Mouse (Mus musculus) megakaryocyte, embryonic 14.5 days (primary cell): Measurements from ENCODE around the gene Ube2g1.

Experiments used
- FLI1 ChIP-seq: IDR thresholded peaks from 2 replicates; pipeline ENCODE4 v1.6.1; 2012; ENCODE audit warnings: low read length, inconsistent platforms, mixed read lengths
- GATA1 ChIP-seq: IDR thresholded peaks from 3 replicates; pipeline ENCODE4 v1.6.1; 2012; ENCODE audit warnings: mixed read lengths, low read length, inconsistent platforms, borderline replicate concordance

DNA sequence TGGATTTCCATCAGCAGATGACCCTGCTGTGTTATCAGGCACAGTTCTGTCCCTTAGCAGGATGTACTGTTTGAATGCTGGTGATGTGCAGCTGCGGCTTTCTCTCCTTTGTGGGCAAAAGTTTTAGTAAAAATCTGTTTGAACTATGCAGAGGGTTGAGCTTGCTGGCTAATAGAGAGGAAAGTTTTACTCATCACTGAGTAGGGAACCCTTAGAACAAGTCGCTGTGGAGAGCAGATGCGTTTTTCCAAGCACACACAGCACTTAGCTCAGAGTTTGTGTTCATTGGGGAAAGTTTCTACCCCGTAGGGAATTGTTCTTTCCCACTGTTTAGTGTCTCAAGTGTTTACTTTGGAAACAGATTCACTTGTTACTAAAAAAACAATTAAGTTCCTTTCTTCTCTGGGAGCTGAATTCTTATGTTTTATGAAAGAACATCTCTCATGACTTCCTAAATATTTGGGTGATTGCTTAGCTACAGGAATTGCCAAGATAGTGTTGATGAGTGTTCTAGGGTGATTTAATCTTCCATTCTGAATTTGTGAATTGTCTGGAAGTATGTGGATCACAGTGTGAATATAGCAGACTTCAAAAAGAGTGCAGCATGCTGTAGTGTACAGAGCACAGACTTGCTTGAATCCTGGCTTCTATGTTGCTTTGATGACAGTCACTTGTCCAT lies 127.9 kb downstream of the Ube2g1 start:
- TF ChIP-seq GATA1 (no peak), FLI1 (no peak)
